Comparison of ENCODE assay signal across 9 mouse cellular contexts in genomic region chr4:40875842-40876241, GRCm38 (mm10). TPM values are rescaled to one million over a fixed set of nuclear protein-coding genes. Genes with fewer than 3 reads are reported as not detected.
DNase-seq lines count a peak whose midpoint lies in the region; ATAC-seq lines count a peak whose summit lies in the region.
"Had no signal": no experiment of that assay in that cellular context is flagged by ENCODE, and none has a peak within 500 bp of the region (broad histone marks: within the 10 kb centered on the region; RNA-seq: fewer than 3 reads in every experiment).

No protein-coding gene starts in this region.

- peak overlapping the region; percentile 62; the same call in 1 of the 2 replicates for H3K27ac ChIP-seq in limb, embryonic 12.5 days
- H3K27ac ChIP-seq in neural tube, embryonic 15.5 days (replicated peaks), result no peak overlapping the region
- H3K27ac ChIP-seq in hindbrain, embryonic 14.5 days, result no peak overlapping the region

- H3K9me3 ChIP-seq in limb, embryonic 12.5 days, result no peaks in the 10 kb centered on the region
- H3K9me3 ChIP-seq in neural tube, embryonic 15.5 days (replicated peaks), result no peaks in the 10 kb centered on the region
- no peaks in the 10 kb centered on the region for H3K9me3 ChIP-seq in hindbrain, embryonic 14.5 days (ENCODE audit: control insufficient read depth, low read length)

- H3K4me2 ChIP-seq in limb, embryonic 12.5 days, result no peak overlapping the region
- H3K4me2 ChIP-seq in neural tube, embryonic 15.5 days, result no peak overlapping the region
- H3K4me2 ChIP-seq in hindbrain, embryonic 14.5 days (replicated peaks), result no peak overlapping the region

- ATAC-seq in limb, embryonic 12.5 days (ENCODE audit: insufficient number of reproducible peaks, insufficient read depth, low FRiP score, low TSS enrichment, low read depth), result no peak
- ATAC-seq in neural tube, embryonic 15.5 days (ENCODE audit: low FRiP score), result no peak
- ATAC-seq in hindbrain, embryonic 14.5 days (ENCODE audit: low FRiP score), result no peak

- H3K4me1 ChIP-seq in limb, embryonic 12.5 days (replicated peaks), result peaks cover 38% of the 10 kb centered on the region
- peaks cover 16% of the 10 kb centered on the region for H3K4me1 ChIP-seq in neural tube, embryonic 15.5 days
- 0 out of 2 replicates have a peak, but pooled peaks cover 3% of the 10 kb centered on the region for H3K4me1 ChIP-seq in hindbrain, embryonic 14.5 days (replicated peaks; ENCODE audit: control insufficient read depth, insufficient read depth, low read length)

- WGBS in limb, embryonic 12.5 days, result 84% methylated on average over 20 of the region's 20 CpGs
- WGBS in neural tube, embryonic 15.5 days, result 86% methylated on average over 20 of the region's 20 CpGs
- WGBS in hindbrain, embryonic 14.5 days, result 86% methylated on average over 20 of the region's 20 CpGs

- no peaks in the 10 kb centered on the region for H3K27me3 ChIP-seq in limb, embryonic 12.5 days
- H3K27me3 ChIP-seq in splenic B cell, adult 2 months (ENCODE audit: control insufficient read depth, insufficient read depth, low read length, poor library complexity, severe bottlenecking), result no peaks in the 10 kb centered on the region
- no peaks in the 10 kb centered on the region for H3K27me3 ChIP-seq in neural tube, embryonic 15.5 days (replicated peaks)
- H3K27me3 ChIP-seq in hindbrain, embryonic 14.5 days (ENCODE audit: control insufficient read depth, insufficient read depth, low read length), result no peaks in the 10 kb centered on the region

- H3K4me3 ChIP-seq in limb, embryonic 12.5 days (replicated peaks), result no peak overlapping the region
- H3K4me3 ChIP-seq in neural tube, embryonic 15.5 days (replicated peaks), result no peak overlapping the region
- H3K4me3 ChIP-seq in hindbrain, embryonic 14.5 days (replicated peaks; ENCODE audit: low read length), result no peak overlapping the region

- intact Hi-C loops in left cerebral cortex, postnatal 4 days (cut with DNase I), result no loop called here

- H3K9ac ChIP-seq in limb, embryonic 12.5 days (replicated peaks), result no peak overlapping the region
- no peak overlapping the region for H3K9ac ChIP-seq in neural tube, embryonic 15.5 days (replicated peaks)
- H3K9ac ChIP-seq in hindbrain, embryonic 14.5 days, result no peak overlapping the region

- peak; percentile 58 for DNase-seq in left cerebral cortex, adult 11 months (ENCODE audit: low spot score)
- no peak for DNase-seq in left cerebral cortex, postnatal 4 days
- peak; percentile 84 to 90 for DNase-seq in frontal cortex, adult 2 months (ENCODE audit: extremely low spot score in 1 of 2, low spot score in 1 of 2)
- peak; percentile 78 for DNase-seq in splenic B cell, adult 2 months (ENCODE audit: low read depth, low spot score)
- no peak for DNase-seq in cerebellum, adult 9-11 months
- DNase-seq in hindbrain, embryonic 14.5 days (ENCODE audit: low spot score), result no peak

- H3K36me3 ChIP-seq in limb, embryonic 12.5 days, result no peaks in the 10 kb centered on the region
- no peaks in the 10 kb centered on the region for H3K36me3 ChIP-seq in splenic B cell, adult 2 months (ENCODE audit: control insufficient read depth, insufficient read depth, low read length, poor library complexity, severe bottlenecking)
- no peaks in the 10 kb centered on the region for H3K36me3 ChIP-seq in neural tube, embryonic 15.5 days
- H3K36me3 ChIP-seq in hindbrain, embryonic 14.5 days (replicated peaks; ENCODE audit: control insufficient read depth, insufficient read depth), result no peaks in the 10 kb centered on the region

RNA-seq across cellular contexts. Expression of gene B4galt1, which starts 22.0 kb away (rescaled TPM):
- 1 to 10 TPM; 6.7 TPM for total RNA-seq in left cerebral cortex, postnatal 4 days (2021)
- 4.7 and 5.2 TPM in 2 replicates for polyA plus RNA-seq in frontal cortex, adult 2 months (2012; rRNA removed)
- 32.9 and 37.4 TPM in 2 replicates for polyA plus RNA-seq in limb, embryonic 12.5 days (2016; fragmentation: Nextera tagmentation; extraction: Ambion mirVana)
- 8.8 and 16.6 TPM in 2 replicates for polyA plus RNA-seq in neural tube, embryonic 15.5 days (2015; fragmentation: Nextera tagmentation; extraction: Ambion mirVana)
- polyA plus RNA-seq in hindbrain, embryonic 14.5 days (2014; fragmentation: Nextera tagmentation; extraction: Ambion mirVana), result 8.2 and 9.1 TPM in 2 replicates

RNA-seq across cellular contexts. Expression of gene Spink4, which starts 44.0 kb away (rescaled TPM):
- total RNA-seq in left cerebral cortex, postnatal 4 days (2021), result not detected
- polyA plus RNA-seq in frontal cortex, adult 2 months (2012; rRNA removed), result not detected in 2 replicates
- not detected in 2 replicates for polyA plus RNA-seq in limb, embryonic 12.5 days (2016; fragmentation: Nextera tagmentation; extraction: Ambion mirVana)
- polyA plus RNA-seq in neural tube, embryonic 15.5 days (2015; fragmentation: Nextera tagmentation; extraction: Ambion mirVana), result 4.2 TPM in 1 of 2 replicates, not detected in the other
- not detected in 2 replicates for polyA plus RNA-seq in hindbrain, embryonic 14.5 days (2014; fragmentation: Nextera tagmentation; extraction: Ambion mirVana)
- polyA plus RNA-seq: stomach, embryonic 14.5 days had no signal

Comparison
In these comparisons a context has a peak if more than half of its experiments do, and no peak if none do; other contexts are left out.
1. DNase-seq: peak in left cerebral cortex, adult 11 months (single experiment), frontal cortex, adult 2 months (2 of 2) and splenic B cell, adult 2 months (single experiment); none in left cerebral cortex, postnatal 4 days (single experiment), cerebellum, adult 9-11 months (single experiment) and hindbrain, embryonic 14.5 days (single experiment).